Mouse (Mus musculus) limb, embryonic 14.5 days (tissue): ENCODE measurements around the gene Angptl4. TPM values are rescaled to one million over a fixed set of nuclear protein-coding genes. Genes with fewer than 3 reads are reported as not detected.
A peak's percentile ranks its signal among the peaks of the same experiment; 100 is the strongest.
"Not testable (repeated sequence)": the region's sequence is repeated elsewhere in the genome, so short reads cannot be mapped to it uniquely, and the experiment has no call there.

ENCODE experiments used
- ATAC-seq: fragments of 200-750 bp; cut with Nextera tagmentation; 2 replicates; pipeline ENCODE4 v1.8.0; 2017; ENCODE audit warnings: low read depth, moderate number of reproducible peaks, moderate TSS enrichment; ENCODE audit not compliant: low FRiP score
- DNase-seq: peaks from one replicate; pipeline ENCODE4 v3.0.0-alpha.2; 2015; ENCODE audit warnings: low spot score
- H3K27ac ChIP-seq: fragments of 300-500 bp; sonication (generic); replicated peaks from 2 replicates; pipeline ENCODE4 v1.5.1; 2014; ENCODE audit warnings: low read depth, mild to moderate bottlenecking, low read length, moderate library complexity, mixed read lengths
- H3K27me3 ChIP-seq: fragments of 300-500 bp; sonication (generic); 2 replicates; pipeline ENCODE4 v1.6.1; 2014; ENCODE audit warnings: low read length, mixed read lengths; ENCODE audit not compliant: control insufficient read depth, insufficient read depth
- H3K36me3 ChIP-seq: fragments of 300-500 bp; sonication (generic); 2 replicates; pipeline ENCODE4 v1.6.1; 2014; ENCODE audit warnings: mild to moderate bottlenecking, low read length, moderate library complexity, mixed read lengths; ENCODE audit not compliant: control insufficient read depth, insufficient read depth
- H3K4me1 ChIP-seq: fragments of 300-500 bp; sonication (generic); 2 replicates; pipeline ENCODE4 v1.6.1; 2014; ENCODE audit warnings: antibody characterized with exemption, low read length, mixed read lengths; ENCODE audit not compliant: control insufficient read depth, insufficient read depth
- H3K4me2 ChIP-seq: fragments of 300-500 bp; sonication (generic); replicated peaks from 2 replicates; pipeline ENCODE4 v1.6.1; 2014; ENCODE audit warnings: low read depth, mild to moderate bottlenecking, low read length, moderate library complexity; ENCODE audit not compliant: severe bottlenecking
- H3K4me3 ChIP-seq: fragments of 300-500 bp; sonication (generic); replicated peaks from 2 replicates; pipeline ENCODE4 v1.5.1; 2014; ENCODE audit warnings: low read length
- H3K9ac ChIP-seq: fragments of 300-500 bp; sonication (generic); 2 replicates; pipeline ENCODE4 v1.6.1; 2014; ENCODE audit warnings: mild to moderate bottlenecking, low read depth, low read length, moderate library complexity; ENCODE audit not compliant: severe bottlenecking
- H3K9me3 ChIP-seq: fragments of 300-500 bp; sonication (generic); 2 replicates; pipeline ENCODE4 v1.6.1; 2016; ENCODE audit warnings: low read length; ENCODE audit not compliant: control insufficient read depth
- POLR2A ChIP-seq: fragments of 200-500 bp; IDR thresholded peaks from 2 replicates; pipeline ENCODE4 v1.8.0; 2012; ENCODE audit warnings: inconsistent platforms, mild to moderate bottlenecking, moderate library complexity, borderline replicate concordance; ENCODE audit not compliant: insufficient read depth, insufficient read length; ENCODE audit errors: extremely low read depth
- WGBS: fragments of 180-500 bp; shearing (Covaris S2); extraction: QIAGEN DNeasy Blood & Tissue Kit; methylation state at CpG from one replicate; pipeline ENCODE4 v1.1.7; 2014; 5-methylcytosine and 5-hydroxymethylcytosine counted together
- polyA plus RNA-seq, 2 experiments: library from polyadenylated mRNA; depleted of rRNA in 1 of 2; stranded (reverse) in 1 of 2; unstranded in 1 of 2; fragments of >200 nt; fragmentation: Nextera tagmentation in 1 of 2; extraction: Ambion mirVana in 1 of 2; gene quantifications; 2 replicates each; pipeline versions ENCODE4 v1.2.1 to v1.2.3; 2012 to 2014

Gene Angptl4
- polyA plus RNA-seq, 2 experiments: 29.7 to 44.2 TPM

DNA sequence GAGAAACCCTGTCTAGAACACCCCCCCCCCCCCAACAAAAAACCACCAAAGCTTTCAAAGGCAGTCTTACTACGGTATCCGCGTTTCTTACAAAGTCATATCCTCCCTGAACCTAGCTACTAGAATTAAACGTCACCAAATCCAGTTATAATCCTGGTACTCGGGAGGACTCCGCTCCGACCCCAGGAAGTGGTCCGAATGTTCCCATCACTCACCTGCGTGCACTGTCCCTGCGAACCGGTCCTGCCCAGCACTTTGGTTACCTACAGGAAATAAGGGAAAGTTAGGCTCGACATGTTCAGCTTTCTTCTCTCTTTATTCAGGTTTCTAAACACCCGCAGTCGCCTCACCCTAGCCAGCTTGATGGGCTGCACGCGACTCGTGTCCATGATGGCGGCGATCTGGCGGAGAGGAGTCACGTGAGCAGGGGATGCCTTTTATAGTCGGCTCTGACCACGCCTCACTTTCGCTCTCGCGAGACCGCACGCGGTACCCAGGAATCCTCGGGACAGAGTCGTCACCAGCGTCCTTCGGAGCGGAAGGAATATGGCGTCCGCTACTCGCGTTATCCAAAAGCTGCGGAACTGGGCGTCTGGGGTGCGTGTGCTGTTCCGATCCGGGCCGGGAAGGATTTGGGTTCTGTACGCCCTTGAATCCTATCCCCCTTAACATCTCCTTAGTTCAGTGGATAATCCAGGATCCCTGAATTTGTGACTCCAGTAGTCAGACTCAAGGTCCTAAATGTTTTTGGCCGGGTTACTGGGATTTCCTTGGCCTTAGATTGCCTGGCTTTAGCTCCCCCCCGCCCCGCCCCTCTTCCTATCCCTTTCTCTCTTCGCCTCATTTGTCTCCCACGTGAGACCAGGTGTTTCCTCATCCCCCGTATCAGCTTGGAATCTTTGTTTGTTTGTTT lies 42.7 kb upstream of the Angptl4 start, which contains the start of the genes Rps28 and Ndufa7:
TSS of gene Rps28 (minus strand) at position 479 of the 913 bp plus-strand sequence.
TSS of gene Ndufa7 (plus strand) at position 489 of the 913 bp plus-strand sequence.
- WGBS: under 1% methylated on average over 51 of the region's 51 CpGs
- DNase-seq: peak; percentile 97
- peak within 1 kb of the TSS; percentile 76 for H3K9ac ChIP-seq
- H3K36me3 ChIP-seq: peaks cover 58% of the 10 kb centered on the region
- H3K4me3 ChIP-seq: peak within 1 kb of the TSS; percentile 73
- H3K9me3 ChIP-seq: no peaks in the 10 kb centered on the region
- no peaks in the 10 kb centered on the region for H3K27me3 ChIP-seq
- TF ChIP-seq POLR2A: peak; percentile 93; the same call in 1 of the 2 replicates
- H3K4me2 ChIP-seq: peak within 1 kb of the TSS; percentile 78
- ATAC-seq: peak; percentile 94
- peaks cover 8% of the 10 kb centered on the region for H3K4me1 ChIP-seq
- H3K27ac ChIP-seq: peak within 1 kb of the TSS; percentile 79

GRCm38 (mm10) chr17:33823171-33823570 lies 41.5 kb upstream of the Angptl4 start:
- Histone ChIP-seq H3K4me2 (peak overlapping the region; percentile 78), H3K4me1 (peaks cover 11% of the 10 kb centered on the region), H3K4me3 (peak overlapping the region; percentile 73), H3K36me3 (peaks cover 61% of the 10 kb centered on the region), H3K9ac (peak overlapping the region; percentile 76)
- not testable (repeated sequence) for H3K27me3 ChIP-seq, ATAC-seq, H3K9me3 ChIP-seq, DNase-seq, H3K27ac ChIP-seq
- 85% methylated on average over 8 of the region's 8 CpGs for WGBS

DNA sequence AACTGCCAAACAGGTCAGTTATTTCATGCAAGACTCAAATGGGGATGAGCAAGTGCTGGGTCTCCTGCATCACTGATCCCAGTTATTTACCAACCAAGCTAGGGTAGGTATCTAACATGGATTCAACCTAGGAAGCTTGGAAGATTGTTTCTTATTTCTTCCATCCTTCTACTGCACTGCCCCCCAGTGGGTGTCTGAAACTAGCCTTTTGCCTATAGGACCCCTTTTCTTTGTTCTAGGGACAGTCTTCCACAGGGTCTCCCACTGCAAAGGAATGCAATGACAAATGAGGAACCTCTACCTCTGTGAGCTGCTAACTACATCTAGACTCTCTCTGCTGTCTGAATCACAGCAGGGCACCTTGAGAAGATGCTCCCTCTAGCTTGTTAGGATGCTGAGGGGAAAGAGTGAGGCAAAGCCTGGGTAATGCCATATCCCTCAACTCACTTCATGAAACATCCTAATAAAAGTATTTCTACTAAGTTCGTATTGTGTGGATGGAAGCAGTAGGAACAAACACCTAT lies 40.9 kb upstream of the Angptl4 start:
- no peak for TF ChIP-seq POLR2A
- Histone ChIP-seq H3K9ac (no peak overlapping the region), H3K4me3 (no peak overlapping the region), H3K27me3 (no peaks in the 10 kb centered on the region), H3K9me3 (no peaks in the 10 kb centered on the region), H3K4me2 (peak overlapping the region; percentile 78; the same call in 1 of the 2 replicates), H3K4me1 (peaks cover 15% of the 10 kb centered on the region), H3K27ac (no peak overlapping the region), H3K36me3 (peaks cover 59% of the 10 kb centered on the region)
- no peak for ATAC-seq
- no peak for DNase-seq
- 84% methylated on average over 1 of the region's 1 CpGs for WGBS

GRCm38 (mm10) chr17:33817969-33818643 lies 36.5 kb upstream of the Angptl4 start:
- Histone ChIP-seq H3K4me2 (peak overlapping the region; percentile 93), H3K9ac (peak overlapping the region; percentile 75), H3K4me3 (peak overlapping the region; percentile 59), H3K27ac (peak overlapping the region; percentile 73), H3K36me3 (peaks cover 48% of the 10 kb centered on the region), H3K27me3 (no peaks in the 10 kb centered on the region), H3K9me3 (no peaks in the 10 kb centered on the region), H3K4me1 (peaks cover 12% of the 10 kb centered on the region)
- DNase-seq (no peak), ATAC-seq (peak; percentile 51)
- no peak for TF ChIP-seq POLR2A
- WGBS: 15% methylated on average over 33 of the region's 33 CpGs
